In the genomic region with DNA sequence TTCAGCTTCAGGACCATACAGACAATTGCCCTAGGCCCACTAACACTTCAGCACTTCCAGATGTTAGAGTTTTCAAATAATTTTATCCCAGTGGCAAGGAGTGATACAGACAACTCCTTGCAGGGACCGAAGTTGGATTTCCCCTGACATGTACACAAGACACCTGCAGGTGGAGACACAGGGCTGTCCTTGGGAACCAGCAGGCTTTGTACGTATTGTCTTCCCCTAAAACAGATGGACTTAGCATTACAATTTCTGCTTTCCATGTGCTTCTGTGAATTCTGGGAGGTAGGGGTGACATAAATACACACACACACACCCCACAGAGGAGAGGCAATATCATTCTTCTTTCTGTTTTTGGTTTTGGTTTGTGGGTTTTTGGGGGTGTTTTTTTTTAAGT, we compare ENCODE assay signal across 9 mouse cellular contexts.
A peak's percentile ranks its signal among the peaks of the same experiment; 100 is the strongest.
DNase-seq lines count a peak whose midpoint lies in the region; ATAC-seq and TF ChIP-seq lines count a peak whose summit lies in the region.
"Had no signal": no experiment of that assay in that cellular context is flagged by ENCODE, and none has a peak within 500 bp of the region (broad histone marks: within the 10 kb centered on the region; RNA-seq: fewer than 3 reads in every experiment).

No protein-coding gene starts in this region.

- peak; percentile 64 to 82 (median 74) for TF ChIP-seq CTCF in MEL (IDR thresholded peaks at IDR 0.05 in 2 of 3, conservative IDR thresholded peaks at IDR 0.05 in 1 of 3; ENCODE audit: control insufficient read depth in 1 of 3, insufficient read depth in 1 of 3, low read depth in 2 of 3, low read length in 3 of 3, poor library complexity in 1 of 3, severe bottlenecking in 1 of 3)

- H3K4me1 ChIP-seq in MEL (ENCODE audit: control insufficient read depth in 1 of 2, insufficient read depth in 2 of 2, low read length in 2 of 2), result no peaks in the 10 kb centered on the region
- H3K4me1 ChIP-seq in limb, embryonic 11.5 days (ENCODE audit: control insufficient read depth, insufficient read depth, low read length), result no peaks in the 10 kb centered on the region
- H3K4me1 ChIP-seq: liver, embryonic 13.5 days had no signal

- peak; percentile 90 for TF ChIP-seq RAD21 in MEL (IDR thresholded peaks at IDR 0.05; ENCODE audit: low read depth, low read length)

- intact Hi-C loops in heart, postnatal 14 days (cut with DNase I), result loop anchor here (5.0 kb wide), 2 partner anchors 168 to 218 kb away; no protein-coding TSS in a partner anchor

- no peak for ATAC-seq in limb, embryonic 11.5 days (ENCODE audit: insufficient number of reproducible peaks, low FRiP score, low TSS enrichment, low read depth)

- H3K27me3 ChIP-seq in MEL (ENCODE audit: control insufficient read depth in 1 of 2, insufficient read depth in 2 of 2, low read length in 2 of 2), result no peaks in the 10 kb centered on the region
- H3K27me3 ChIP-seq in limb, embryonic 11.5 days (ENCODE audit: control insufficient read depth, insufficient read depth, low read length), result no peaks in the 10 kb centered on the region
- H3K27me3 ChIP-seq: liver, embryonic 13.5 days had no signal

- H3K79me2 ChIP-seq in MEL (ENCODE audit: control insufficient read depth, insufficient read depth, low read length, poor library complexity), result no peaks in the 10 kb centered on the region

- 40% methylated on average over 2 of the region's 2 CpGs for WGBS in limb, embryonic 11.5 days

- no peak for TF ChIP-seq EP300 in MEL (IDR thresholded peaks at IDR 0.05; ENCODE audit: low read depth in 1 of 2, low read length in 2 of 2)

- no peaks in the 10 kb centered on the region for H3K9me3 ChIP-seq in MEL (replicated peaks; ENCODE audit: insufficient read depth, low read length)
- H3K9me3 ChIP-seq in limb, embryonic 11.5 days (ENCODE audit: control insufficient read depth, low read length), result no peaks in the 10 kb centered on the region
- H3K9me3 ChIP-seq: liver, embryonic 13.5 days had no signal

- no peak overlapping the region for H3K27ac ChIP-seq in MEL (ENCODE audit: control insufficient read depth, low read depth, low read length)
- H3K27ac ChIP-seq in limb, embryonic 11.5 days (replicated peaks; ENCODE audit: low read depth, low read length), result no peak overlapping the region
- H3K27ac ChIP-seq: liver, embryonic 13.5 days had no signal

- no peak overlapping the region for H3K4me3 ChIP-seq in MEL (ENCODE audit: control insufficient read depth in 1 of 2, insufficient read depth in 1 of 2, low read depth in 2 of 2, low read length in 2 of 2)
- no peak overlapping the region for H3K4me3 ChIP-seq in limb, embryonic 11.5 days (ENCODE audit: low read depth, low read length)
- H3K4me3 ChIP-seq: liver, embryonic 13.5 days had no signal

- no peaks in the 10 kb centered on the region for H3K36me3 ChIP-seq in MEL (ENCODE audit: control insufficient read depth in 1 of 2, insufficient read depth in 2 of 2, low read length in 2 of 2)
- H3K36me3 ChIP-seq in limb, embryonic 11.5 days (ENCODE audit: control insufficient read depth, insufficient read depth, low read length), result no peaks in the 10 kb centered on the region
- H3K36me3 ChIP-seq: liver, embryonic 13.5 days had no signal

- TF ChIP-seq POLR2A in MEL (IDR thresholded peaks at IDR 0.05; ENCODE audit: control insufficient read depth in 1 of 2, insufficient read depth in 1 of 2, low read depth in 1 of 2, low read length in 2 of 2, poor library complexity in 1 of 2), result no peak

- peak; percentile 11 to 21 for DNase-seq in heart, postnatal 14 days
- DNase-seq in heart, adult 8-10 months (ENCODE audit: low spot score), result no peak
- DNase-seq in MEL (ENCODE audit: low read depth, low spot score), result peak; percentile 70
- peak; percentile 68 to 69 for DNase-seq in cerebellum, postnatal 14 days
- DNase-seq in hindlimb bud, embryonic 11.5 days (ENCODE audit: extremely low spot score, low read depth, low spot score), result peak; percentile 0
- peak; percentile 33 for DNase-seq in limb, embryonic 11.5 days (ENCODE audit: low spot score)
- peak; percentile 9 for DNase-seq in retina, adult 2 months (ENCODE audit: low read depth, low spot score)
- DNase-seq in gastrocnemius, adult 8-10 months (ENCODE audit: low spot score in 2 of 2), result no peak
- DNase-seq: liver, embryonic 13.5 days had no signal

- no peak overlapping the region for H3K9ac ChIP-seq in MEL (ENCODE audit: control insufficient read depth, low read depth, low read length, poor library complexity, severe bottlenecking)
- H3K9ac ChIP-seq in limb, embryonic 11.5 days (ENCODE audit: low read length), result no peak overlapping the region
- H3K9ac ChIP-seq: liver, embryonic 13.5 days had no signal

- H3K4me2 ChIP-seq in limb, embryonic 11.5 days (ENCODE audit: low read depth, severe bottlenecking), result no peak overlapping the region
- H3K4me2 ChIP-seq: liver, embryonic 13.5 days had no signal

TF ChIP-seq in MEL, 35 proteins besides CTCF, POLR2A, EP300 and RAD21:
- TF ChIP-seq SMC3 (IDR thresholded peaks at IDR 0.05; ENCODE audit: low read depth, low read length) (peak; percentile 87), GABPA (IDR thresholded peaks at IDR 0.05; ENCODE audit: low read depth, low read length) (no peak), ZC3H11A (IDR thresholded peaks at IDR 0.05; ENCODE audit: low read depth, low read length) (peak; percentile 86)
TF ChIP-seq in MEL: peak in this region for 2.

Comparison
In these comparisons a context has a peak if more than half of its experiments do, and no peak if none do; other contexts are left out.
1. DNase-seq: peak in heart, postnatal 14 days (2 of 2), MEL (single experiment), cerebellum, postnatal 14 days (2 of 2), hindlimb bud, embryonic 11.5 days (single experiment), limb, embryonic 11.5 days (single experiment) and retina, adult 2 months (single experiment); none in heart, adult 8-10 months (single experiment) and gastrocnemius, adult 8-10 months (0 of 2).